Mouse (Mus musculus) midbrain, embryonic 14.5 days (tissue): ENCODE data around the gene Mgat4e. TPM values are rescaled to one million over a fixed set of nuclear protein-coding genes. Genes with fewer than 3 reads are reported as not detected.
"Not testable (repeated sequence)": the region's sequence is repeated elsewhere in the genome, so short reads cannot be mapped to it uniquely, and the experiment has no call there.

Experiments
- ATAC-seq: fragments of 200-750 bp; cut with Nextera tagmentation; 2 replicates; pipeline ENCODE4 v1.8.0; 2017; ENCODE audit warnings: moderate number of reproducible peaks, moderate library complexity; ENCODE audit not compliant: low FRiP score, low TSS enrichment
- DNase-seq: peaks from one replicate; pipeline ENCODE4 v3.0.0-alpha.2; 2015
- H3K27ac ChIP-seq: fragments of 300-500 bp; sonication (generic); replicated peaks from 2 replicates; pipeline ENCODE4 v1.5.1; 2014; ENCODE audit warnings: mild to moderate bottlenecking, low read depth, low read length, moderate library complexity
- H3K27me3 ChIP-seq: fragments of 300-500 bp; sonication (generic); 2 replicates; pipeline ENCODE4 v1.6.1; 2014; ENCODE audit warnings: low read length, control low read depth, mixed read lengths; ENCODE audit not compliant: control insufficient read depth, insufficient read depth
- H3K36me3 ChIP-seq: fragments of 300-500 bp; sonication (generic); 2 replicates; pipeline ENCODE4 v1.6.1; 2014; ENCODE audit warnings: low read length, control low read depth; ENCODE audit not compliant: control insufficient read depth, insufficient read depth
- H3K4me1 ChIP-seq: fragments of 300-500 bp; sonication (generic); 2 replicates; pipeline ENCODE4 v1.6.1; 2014; ENCODE audit warnings: mild to moderate bottlenecking, antibody characterized with exemption, low read length, control low read depth; ENCODE audit not compliant: control insufficient read depth, insufficient read depth
- H3K4me2 ChIP-seq: fragments of 300-500 bp; sonication (generic); 2 replicates; pipeline ENCODE4 v1.6.1; 2014; ENCODE audit warnings: mild to moderate bottlenecking, low read length, moderate library complexity
- H3K4me3 ChIP-seq: fragments of 300-500 bp; sonication (generic); replicated peaks from 2 replicates; pipeline ENCODE4 v1.5.1; 2014; ENCODE audit warnings: low read depth, low read length
- H3K9ac ChIP-seq: fragments of 300-500 bp; sonication (generic); replicated peaks from 2 replicates; pipeline ENCODE4 v1.6.1; 2014; ENCODE audit warnings: mild to moderate bottlenecking, low read length, moderate library complexity
- H3K9me3 ChIP-seq: fragments of 300-500 bp; sonication (generic); 2 replicates; pipeline ENCODE4 v1.6.1; 2016; ENCODE audit warnings: low read length, control low read depth, mixed read lengths; ENCODE audit not compliant: control insufficient read depth
- WGBS: fragments of 180-500 bp; shearing (Covaris S2); extraction: QIAGEN DNeasy Blood & Tissue Kit; methylation state at CpG from one replicate; pipeline ENCODE4 v1.1.7; 2014; 5-methylcytosine and 5-hydroxymethylcytosine counted together
- polyA plus RNA-seq: library from polyadenylated mRNA; unstranded; fragments of >200 nt; fragmentation: Nextera tagmentation; extraction: Ambion mirVana; gene quantifications from 2 replicates; pipeline ENCODE4 v1.2.1, GENCODE M21; 2014

Mgat4e gene
- polyA plus RNA-seq, 1 experiment from 2014 or later: not detected

DNA sequence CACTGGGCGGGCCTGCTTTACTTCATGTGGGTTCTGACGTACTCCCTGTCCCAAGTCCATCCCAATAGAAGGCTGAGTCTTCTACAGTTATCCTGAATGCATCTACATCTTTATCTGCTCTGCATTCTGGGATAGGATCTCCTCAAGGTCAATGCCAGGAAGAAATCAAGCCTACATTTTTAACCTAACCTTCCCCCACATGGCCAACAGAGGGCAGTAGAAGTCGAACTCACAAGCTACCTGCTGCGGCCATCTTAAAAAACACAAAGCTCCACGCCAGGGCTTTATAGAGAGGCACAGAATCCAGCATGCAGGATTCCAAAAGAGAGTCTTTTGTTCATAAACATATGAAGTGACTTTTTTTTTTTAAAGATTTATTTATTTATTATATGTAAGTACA is 25.1 kb downstream of the Mgat4e start:
- Histone ChIP-seq H3K4me2 (no peak overlapping the region), H3K36me3 (no peaks in the 10 kb centered on the region), H3K9me3 (no peaks in the 10 kb centered on the region), H3K27me3 (no peaks in the 10 kb centered on the region), H3K9ac (no peak overlapping the region), H3K4me1 (no peaks in the 10 kb centered on the region), H3K4me3 (no peak overlapping the region), H3K27ac (no peak overlapping the region)
- WGBS: 71% methylated on average over 5 of the region's 5 CpGs
- DNase-seq (peak; percentile 15), ATAC-seq (no peak)

DNA sequence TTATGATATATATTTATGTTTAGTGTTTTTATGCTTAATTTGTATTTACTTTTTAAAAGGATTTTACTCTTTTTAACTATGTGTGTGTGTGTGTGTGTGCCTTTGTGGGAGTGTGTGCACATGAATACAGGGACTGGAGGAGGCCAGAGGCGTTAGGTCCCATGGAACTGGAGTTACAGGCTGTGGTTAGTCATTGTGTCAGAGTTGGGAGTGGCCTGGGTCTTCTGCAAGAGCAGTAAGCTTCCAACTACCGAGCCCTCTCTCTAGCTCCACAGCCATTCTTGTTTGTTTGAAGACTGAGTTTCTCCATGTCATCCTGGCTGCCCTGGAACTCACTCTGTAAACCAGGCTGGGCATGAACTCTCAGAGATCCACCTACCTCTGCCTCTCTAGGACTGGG is 27.2 kb downstream of the Mgat4e start:
- ATAC-seq: no peak
- no peaks in the 10 kb centered on the region for H3K4me1 ChIP-seq
- no peak for DNase-seq
- H3K27ac ChIP-seq: no peak overlapping the region
- WGBS: 46% methylated on average over 2 of the region's 2 CpGs
- no peak overlapping the region for H3K9ac ChIP-seq
- H3K4me2 ChIP-seq: no peak overlapping the region
- no peaks in the 10 kb centered on the region for H3K9me3 ChIP-seq
- no peaks in the 10 kb centered on the region for H3K27me3 ChIP-seq
- no peak overlapping the region for H3K4me3 ChIP-seq
- H3K36me3 ChIP-seq: no peaks in the 10 kb centered on the region

DNA sequence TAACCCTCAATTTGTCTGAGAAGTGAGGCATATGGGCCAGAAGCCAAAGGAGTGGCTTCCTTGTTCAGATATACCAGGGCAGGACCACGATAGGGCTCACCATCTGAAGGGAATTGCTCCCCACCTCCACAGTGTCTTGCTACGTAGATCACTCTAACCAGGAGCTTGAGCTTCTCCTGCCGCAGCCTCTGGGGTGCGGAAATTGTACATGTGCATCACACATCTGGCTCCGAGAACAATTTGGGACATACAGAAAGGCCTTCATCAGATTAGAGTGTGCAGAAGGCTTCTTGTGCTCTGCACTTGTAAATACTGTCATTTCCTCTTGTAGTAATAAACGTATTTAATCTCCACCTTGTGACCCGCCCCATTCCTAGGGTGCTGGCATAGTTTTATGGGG is 28.3 kb downstream of the Mgat4e start:
- WGBS: 83% methylated on average over 7 of the region's 7 CpGs
- Histone ChIP-seq H3K4me2 (no peak overlapping the region), H3K27me3 (no peaks in the 10 kb centered on the region), H3K4me3 (no peak overlapping the region), H3K9ac (no peak overlapping the region), H3K4me1 (0 out of 2 replicates have a peak, but pooled peaks cover 6% of the 10 kb centered on the region), H3K27ac (no peak overlapping the region), H3K9me3 (no peaks in the 10 kb centered on the region), H3K36me3 (no peaks in the 10 kb centered on the region)
- DNase-seq (no peak), ATAC-seq (no peak)

- ATAC-seq (no peak), DNase-seq (no peak)
- no peaks in the 10 kb centered on the region for H3K36me3 ChIP-seq
- H3K4me2 ChIP-seq: no peak overlapping the region
- no peaks in the 10 kb centered on the region for H3K9me3 ChIP-seq
- 87% methylated on average over 8 of the region's 8 CpGs for WGBS
- 0 out of 2 replicates have a peak, but pooled peaks cover 6% of the 10 kb centered on the region for H3K4me1 ChIP-seq
- no peak overlapping the region for H3K27ac ChIP-seq
- H3K27me3 ChIP-seq: no peaks in the 10 kb centered on the region
- no peak overlapping the region for H3K4me3 ChIP-seq
- no peak overlapping the region for H3K9ac ChIP-seq
Measured at GRCm38 (mm10) chr1:134520001-134520721, 29.3 kb downstream of the Mgat4e start.

DNA sequence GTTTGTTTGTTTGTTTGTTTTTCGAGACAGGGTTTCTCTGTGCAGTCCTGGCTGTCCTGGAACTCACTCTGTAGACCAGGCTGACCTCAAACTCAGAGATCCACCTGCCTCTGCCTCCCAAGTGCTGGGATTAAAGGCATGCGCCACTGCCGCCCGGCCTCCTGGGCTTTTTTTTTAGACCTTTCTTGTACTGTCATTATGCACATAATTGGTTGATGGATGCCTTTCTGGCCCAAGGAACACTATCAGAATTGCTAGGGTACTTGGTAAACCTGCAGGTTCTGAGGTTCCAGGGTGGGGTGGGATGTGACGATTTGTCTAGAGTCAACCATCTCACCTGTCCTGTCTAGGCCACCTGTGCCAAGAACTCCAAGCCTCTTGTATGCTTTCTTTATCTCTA is 30.3 kb downstream of the Mgat4e start:
- not testable (repeated sequence) for H3K9me3 ChIP-seq, H3K27me3 ChIP-seq, ATAC-seq, H3K4me1 ChIP-seq, H3K27ac ChIP-seq, H3K4me2 ChIP-seq, H3K36me3 ChIP-seq, DNase-seq, H3K9ac ChIP-seq, H3K4me3 ChIP-seq
- WGBS: 95% methylated on average over 5 of the region's 5 CpGs

- Histone ChIP-seq H3K9me3 (no peaks in the 10 kb centered on the region), H3K4me2 (no peak overlapping the region), H3K36me3 (no peaks in the 10 kb centered on the region), H3K4me3 (no peak overlapping the region), H3K27ac (no peak overlapping the region), H3K9ac (no peak overlapping the region), H3K4me1 (0 out of 2 replicates have a peak, but pooled peaks cover 6% of the 10 kb centered on the region), H3K27me3 (no peaks in the 10 kb centered on the region; the same call in 1 of the 2 replicates)
- DNase-seq: peak; percentile 87
- ATAC-seq: no peak
- 15% methylated on average over 7 of the region's 7 CpGs for WGBS
Measured at GRCm38 (mm10) chr1:134518677-134519076, 30.8 kb downstream of the Mgat4e start.

DNA sequence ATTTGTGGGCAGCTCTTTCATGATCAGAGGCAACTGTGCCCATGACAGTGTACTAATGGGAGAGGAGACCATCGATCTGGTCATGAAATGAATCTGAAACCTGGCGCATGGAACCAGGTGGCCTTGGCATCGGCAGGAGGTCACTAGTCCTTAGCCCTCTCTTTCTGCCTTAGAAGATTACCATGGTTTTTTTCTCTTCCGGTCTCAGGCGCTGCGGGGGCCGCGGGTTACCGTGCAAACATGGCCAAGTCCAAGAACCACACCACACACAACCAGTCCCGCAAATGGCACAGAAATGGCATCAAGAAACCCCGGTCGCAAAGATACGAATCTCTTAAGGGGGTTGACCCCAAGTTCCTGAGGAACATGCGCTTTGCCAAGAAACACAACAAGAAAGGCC is 31.6 kb downstream of the Mgat4e start:
- not testable (repeated sequence) for ATAC-seq, H3K36me3 ChIP-seq

DNA sequence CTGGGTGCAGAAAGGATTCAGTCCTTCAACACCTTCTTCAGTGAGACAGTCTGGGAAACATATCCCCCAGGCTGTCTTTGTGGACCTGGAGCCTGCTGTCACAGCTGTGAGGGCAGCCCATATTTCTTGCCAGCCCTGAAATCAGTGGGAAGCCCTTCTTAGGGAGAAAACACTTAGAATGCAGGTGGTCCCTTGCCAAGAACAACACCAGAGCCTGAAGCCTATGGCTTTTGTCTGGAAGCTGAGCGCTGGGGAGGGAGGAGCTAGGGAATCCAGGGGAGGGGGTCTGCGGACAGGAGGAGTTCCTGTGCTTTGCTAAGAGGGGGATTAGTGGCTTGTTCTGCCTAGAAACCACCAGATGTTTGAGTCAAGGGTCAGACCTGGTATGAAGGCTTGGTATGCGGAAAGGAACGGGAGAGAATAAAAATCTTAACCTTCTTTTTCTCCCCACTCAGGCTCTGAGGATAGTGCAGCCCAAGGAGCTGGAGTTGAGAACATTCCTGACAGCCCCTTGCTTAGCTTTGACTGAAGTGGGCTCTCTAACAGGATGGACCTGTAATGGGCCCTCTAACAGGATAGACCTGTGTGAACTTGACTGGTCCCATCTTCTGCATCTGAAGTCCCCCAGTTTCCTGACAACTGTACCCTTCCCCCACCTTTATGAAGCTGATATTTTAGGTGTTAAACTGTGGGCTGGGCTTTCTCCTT is 32.8 kb downstream of the Mgat4e start:
- WGBS: 3% methylated on average over 4 of the region's 4 CpGs
- no peak overlapping the region for H3K4me3 ChIP-seq
- peaks cover 6% of the 10 kb centered on the region; the same call in 1 of the 2 replicates for H3K27me3 ChIP-seq
- 0 out of 2 replicates have a peak, but pooled peaks cover 6% of the 10 kb centered on the region for H3K4me1 ChIP-seq
- no peaks in the 10 kb centered on the region for H3K36me3 ChIP-seq
- no peaks in the 10 kb centered on the region for H3K9me3 ChIP-seq
- DNase-seq (peak; percentile 55), ATAC-seq (no peak)
- H3K9ac ChIP-seq: no peak overlapping the region
- no peak overlapping the region for H3K4me2 ChIP-seq
- H3K27ac ChIP-seq: no peak overlapping the region

More for the DNA sequence above, 31.6 kb downstream of the Mgat4e start:
- not testable (repeated sequence) for H3K27ac ChIP-seq, H3K9me3 ChIP-seq, H3K9ac ChIP-seq, H3K4me2 ChIP-seq, H3K4me3 ChIP-seq, H3K4me1 ChIP-seq, H3K27me3 ChIP-seq, DNase-seq
- WGBS: 98% methylated on average over 12 of the region's 14 CpGs
